In genomic region chr1:186173472-186174014, GRCm38 (mm10) we compare ENCODE assay signal across 29 mouse cellular contexts. TPM values are rescaled to one million over a fixed set of nuclear protein-coding genes. Genes with fewer than 3 reads are reported as not detected.
DNase-seq lines count a peak whose midpoint lies in the region; ATAC-seq lines count a peak whose summit lies in the region.
"Had no signal": no experiment of that assay in that cellular context is flagged by ENCODE, and none has a peak within 500 bp of the region (broad histone marks: within the 10 kb centered on the region; RNA-seq: fewer than 3 reads in every experiment).

No protein-coding gene starts in this region.

- H3K9ac ChIP-seq in limb, embryonic 11.5 days (ENCODE audit: low read length): no peak overlapping the region
- H3K9ac ChIP-seq in stomach, embryonic 15.5 days: no peak overlapping the region
- H3K9ac ChIP-seq in forebrain, embryonic 15.5 days (replicated peaks): no peak overlapping the region
- H3K9ac ChIP-seq in hindbrain, embryonic 12.5 days: no peak overlapping the region
- H3K9ac ChIP-seq: heart, embryonic 12.5 days; hindbrain, embryonic 15.5 days; lung, embryonic 15.5 days; midbrain, embryonic 15.5 days had no signal

- H3K36me3 ChIP-seq in limb, embryonic 11.5 days (ENCODE audit: control insufficient read depth, insufficient read depth, low read length): no peaks in the 10 kb centered on the region
- no peaks in the 10 kb centered on the region for H3K36me3 ChIP-seq in limb, embryonic 10.5 days
- no peaks in the 10 kb centered on the region for H3K36me3 ChIP-seq in embryonic facial prominence, embryonic 10.5 days (replicated peaks)
- H3K36me3 ChIP-seq in stomach, embryonic 15.5 days: no peaks in the 10 kb centered on the region
- H3K36me3 ChIP-seq in forebrain, embryonic 15.5 days: no peaks in the 10 kb centered on the region
- no peaks in the 10 kb centered on the region for H3K36me3 ChIP-seq in hindbrain, embryonic 12.5 days
- H3K36me3 ChIP-seq: heart, embryonic 12.5 days; hindbrain, embryonic 15.5 days; lung, embryonic 15.5 days; midbrain, embryonic 15.5 days had no signal

- no peak overlapping the region for H3K4me3 ChIP-seq in limb, embryonic 11.5 days (ENCODE audit: low read depth, low read length)
- no peak overlapping the region for H3K4me3 ChIP-seq in limb, embryonic 10.5 days
- H3K4me3 ChIP-seq in embryonic facial prominence, embryonic 10.5 days: no peak overlapping the region
- no peak overlapping the region for H3K4me3 ChIP-seq in stomach, embryonic 15.5 days (replicated peaks)
- H3K4me3 ChIP-seq in forebrain, embryonic 15.5 days: no peak overlapping the region
- no peak overlapping the region for H3K4me3 ChIP-seq in hindbrain, embryonic 12.5 days
- H3K4me3 ChIP-seq: gastrocnemius, adult 2 months; heart, adult 2 months; heart, embryonic 12.5 days; hindbrain, embryonic 15.5 days; layer of hippocampus, adult 2 months; left cerebral cortex, adult 2 months; lung, embryonic 15.5 days; midbrain, embryonic 15.5 days had no signal

- ATAC-seq in limb, embryonic 11.5 days (ENCODE audit: insufficient number of reproducible peaks, low FRiP score, low TSS enrichment, low read depth): peak; percentile 65; the same call in 1 of the 2 replicates
- ATAC-seq in stomach, embryonic 15.5 days (ENCODE audit: insufficient read depth, low FRiP score, low read depth): peak; percentile 63; the same call in 1 of the 2 replicates
- ATAC-seq in forebrain, embryonic 15.5 days (replicated peaks): no peak
- ATAC-seq in hindbrain, embryonic 12.5 days (ENCODE audit: low FRiP score): no peak
- ATAC-seq: activated CD4-positive, CD25-positive, alpha-beta regulatory T cell, adult 4 months; forebrain, embryonic 14.5 days; inflammation-experienced regulatory T-cells, adult 6 months; midbrain, embryonic 15.5 days had no signal

- H3K27ac ChIP-seq in limb, embryonic 11.5 days (replicated peaks; ENCODE audit: low read depth, low read length): no peak overlapping the region
- H3K27ac ChIP-seq in limb, embryonic 10.5 days: no peak overlapping the region
- no peak overlapping the region for H3K27ac ChIP-seq in embryonic facial prominence, embryonic 10.5 days (replicated peaks)
- H3K27ac ChIP-seq in stomach, embryonic 15.5 days: no peak overlapping the region
- H3K27ac ChIP-seq in forebrain, embryonic 15.5 days (replicated peaks): no peak overlapping the region
- H3K27ac ChIP-seq in hindbrain, embryonic 12.5 days: no peak overlapping the region
- H3K27ac ChIP-seq: gastrocnemius, adult 2 months; heart, adult 2 months; hindbrain, embryonic 15.5 days; layer of hippocampus, adult 2 months; left cerebral cortex, adult 2 months; lung, embryonic 15.5 days; midbrain, embryonic 15.5 days had no signal

- DNase-seq in limb, embryonic 11.5 days (ENCODE audit: low spot score): no peak
- DNase-seq in limb, embryonic 10.5 days (ENCODE audit: low spot score): no peak
- DNase-seq in embryonic facial prominence, embryonic 10.5 days (ENCODE audit: low spot score): peak; percentile 12
- peak; percentile 40 for DNase-seq in forelimb bud, embryonic 11.5 days (ENCODE audit: low read depth, low spot score)
- DNase-seq: adrenal gland, adult 8-10 months; B cell, adult 2 months; cerebellum, adult 8-10 months; cerebellum, postnatal 25 days; gastrocnemius, adult 2 months; gastrocnemius, postnatal 36 days; heart, adult 2 months; kidney, adult 2 months; kidney, postnatal 36 days; lung, postnatal 36 days; right cerebral cortex, adult 18-20 months; right cerebral cortex, postnatal 4 days; thymus, postnatal 14 days had no signal

- H3K4me1 ChIP-seq in limb, embryonic 11.5 days (ENCODE audit: control insufficient read depth, insufficient read depth, low read length): peaks cover 2% of the 10 kb centered on the region; the same call in 1 of the 2 replicates
- peaks cover 18% of the 10 kb centered on the region for H3K4me1 ChIP-seq in limb, embryonic 10.5 days
- peaks cover 5% of the 10 kb centered on the region for H3K4me1 ChIP-seq in embryonic facial prominence, embryonic 10.5 days
- no peaks in the 10 kb centered on the region for H3K4me1 ChIP-seq in stomach, embryonic 15.5 days
- H3K4me1 ChIP-seq in forebrain, embryonic 15.5 days: no peaks in the 10 kb centered on the region
- no peaks in the 10 kb centered on the region for H3K4me1 ChIP-seq in hindbrain, embryonic 12.5 days
- H3K4me1 ChIP-seq: heart, embryonic 12.5 days; hindbrain, embryonic 15.5 days; lung, embryonic 15.5 days; midbrain, embryonic 15.5 days had no signal

- H3K9me3 ChIP-seq in limb, embryonic 11.5 days (ENCODE audit: control insufficient read depth, low read length): no peaks in the 10 kb centered on the region
- no peaks in the 10 kb centered on the region for H3K9me3 ChIP-seq in limb, embryonic 10.5 days (replicated peaks)
- no peaks in the 10 kb centered on the region for H3K9me3 ChIP-seq in embryonic facial prominence, embryonic 10.5 days
- H3K9me3 ChIP-seq in stomach, embryonic 15.5 days: no peaks in the 10 kb centered on the region
- no peaks in the 10 kb centered on the region for H3K9me3 ChIP-seq in forebrain, embryonic 15.5 days
- H3K9me3 ChIP-seq in hindbrain, embryonic 12.5 days (replicated peaks): no peaks in the 10 kb centered on the region
- H3K9me3 ChIP-seq: hindbrain, embryonic 15.5 days; lung, embryonic 15.5 days; midbrain, embryonic 15.5 days had no signal

- no peaks in the 10 kb centered on the region for H3K27me3 ChIP-seq in limb, embryonic 11.5 days (ENCODE audit: control insufficient read depth, insufficient read depth, low read length)
- no peaks in the 10 kb centered on the region for H3K27me3 ChIP-seq in limb, embryonic 10.5 days (ENCODE audit: low read depth, poor library complexity, severe bottlenecking)
- H3K27me3 ChIP-seq in embryonic facial prominence, embryonic 10.5 days (replicated peaks; ENCODE audit: low read depth, poor library complexity, severe bottlenecking): no peaks in the 10 kb centered on the region
- no peaks in the 10 kb centered on the region for H3K27me3 ChIP-seq in stomach, embryonic 15.5 days (replicated peaks)
- H3K27me3 ChIP-seq in forebrain, embryonic 15.5 days: no peaks in the 10 kb centered on the region
- no peaks in the 10 kb centered on the region for H3K27me3 ChIP-seq in hindbrain, embryonic 12.5 days
- H3K27me3 ChIP-seq: heart, embryonic 12.5 days; hindbrain, embryonic 15.5 days; lung, embryonic 15.5 days; midbrain, embryonic 15.5 days had no signal

- no peak overlapping the region for H3K4me2 ChIP-seq in limb, embryonic 11.5 days (ENCODE audit: low read depth, severe bottlenecking)
- H3K4me2 ChIP-seq in stomach, embryonic 15.5 days: no peak overlapping the region
- no peak overlapping the region for H3K4me2 ChIP-seq in forebrain, embryonic 15.5 days (replicated peaks)
- no peak overlapping the region for H3K4me2 ChIP-seq in hindbrain, embryonic 12.5 days (replicated peaks)
- H3K4me2 ChIP-seq: heart, embryonic 12.5 days; hindbrain, embryonic 15.5 days; lung, embryonic 15.5 days; midbrain, embryonic 15.5 days had no signal

- 44% methylated on average over 8 of the region's 8 CpGs for WGBS in limb, embryonic 11.5 days
- 46% methylated on average over 8 of the region's 8 CpGs for WGBS in limb, embryonic 10.5 days
- 86% methylated on average over 8 of the region's 8 CpGs for WGBS in embryonic facial prominence, embryonic 10.5 days
- WGBS in stomach, embryonic 15.5 days: 49% methylated on average over 8 of the region's 8 CpGs
- WGBS in forebrain, embryonic 15.5 days: 88% methylated on average over 8 of the region's 8 CpGs
- WGBS in hindbrain, embryonic 12.5 days: 84% methylated on average over 8 of the region's 8 CpGs

RNA-seq across cellular contexts. Expression of gene Lyplal1, which starts 56.4 kb away (rescaled TPM):
- polyA plus RNA-seq in limb, embryonic 11.5 days (2014; fragmentation: Nextera tagmentation; extraction: Ambion mirVana): 23.2 and 26.0 TPM in 2 replicates
- polyA plus RNA-seq in limb, embryonic 10.5 days (2016; fragmentation: Nextera tagmentation; extraction: Ambion mirVana): 15.3 and 23.1 TPM in 2 replicates
- polyA plus RNA-seq in embryonic facial prominence, embryonic 10.5 days (2016; fragmentation: Nextera tagmentation; extraction: Ambion mirVana): 18.5 and 18.9 TPM in 2 replicates
- polyA plus RNA-seq in stomach, embryonic 15.5 days (2015; fragmentation: Nextera tagmentation; extraction: Ambion mirVana): 16.5 and 17.2 TPM in 2 replicates
- 10.9 and 11.7 TPM in 2 replicates for polyA plus RNA-seq in forebrain, embryonic 15.5 days (2015; fragmentation: Nextera tagmentation; extraction: Ambion mirVana)
- 18.8 and 19.6 TPM in 2 replicates for polyA plus RNA-seq in hindbrain, embryonic 12.5 days (2016; fragmentation: Nextera tagmentation; extraction: Ambion mirVana)
- polyA plus RNA-seq: activated CD4-positive, CD25-positive, alpha-beta regulatory T cell, adult 4 months; inflammation-experienced regulatory T-cells, adult 6 months had no signal

Comparison
In these comparisons a context has a peak if more than half of its experiments do, and no peak if none do; other contexts are left out.
1. ATAC-seq: peak in limb, embryonic 11.5 days (single experiment) and stomach, embryonic 15.5 days (single experiment); none in forebrain, embryonic 15.5 days (single experiment) and hindbrain, embryonic 12.5 days (single experiment).
2. DNase-seq: peak in embryonic facial prominence, embryonic 10.5 days (single experiment) and forelimb bud, embryonic 11.5 days (single experiment); none in limb, embryonic 11.5 days (single experiment) and limb, embryonic 10.5 days (single experiment).